Mouse (Mus musculus) central nervous system, embryonic 14 days (tissue): ENCODE results near the gene Fundc1. TPM values are rescaled to one million over a fixed set of nuclear protein-coding genes. Genes with fewer than 3 reads are reported as not detected.

Experiments
- polyA plus RNA-seq: library from polyadenylated mRNA; depleted of rRNA; stranded (reverse); fragments of >200 nt; gene quantifications from 2 replicates; pipeline ENCODE4 v1.2.3, GENCODE M21; 2012; rRNA removed

Fundc1 gene
- polyA plus RNA-seq = 27.7 and 29.6 TPM in 2 replicates

GRCm38 (mm10) chrX:17571621-17572459 is at the start of gene Fundc1:
TSS of gene Fundc1 (minus strand) at chrX:17572325.

